Mouse (Mus musculus) liver, embryonic 15.5 days (tissue): ENCODE measurements around the gene Speer4e. TPM values are rescaled to one million over a fixed set of nuclear protein-coding genes. Genes with fewer than 3 reads are reported as not detected.
"Not testable (repeated sequence)": the region's sequence is repeated elsewhere in the genome, so short reads cannot be mapped to it uniquely, and the experiment has no call there.

Experiments used
- ATAC-seq: fragments of 200-750 bp; cut with Nextera tagmentation; 2 replicates; pipeline ENCODE4 v1.8.0; 2017; ENCODE audit warnings: moderate number of reproducible peaks, mild to moderate bottlenecking, moderate library complexity; ENCODE audit not compliant: insufficient read depth
- H3K27ac ChIP-seq: fragments of 300-500 bp; sonication (generic); replicated peaks from 2 replicates; pipeline ENCODE4 v1.5.1; 2015; ENCODE audit warnings: mild to moderate bottlenecking, inconsistent platforms
- H3K27me3 ChIP-seq: fragments of 300-500 bp; sonication (generic); 2 replicates; pipeline ENCODE4 v1.6.1; 2015; ENCODE audit warnings: mild to moderate bottlenecking, inconsistent platforms
- H3K36me3 ChIP-seq: fragments of 300-500 bp; sonication (generic); replicated peaks from 2 replicates; pipeline ENCODE4 v1.6.1; 2015; ENCODE audit warnings: moderate library complexity, mild to moderate bottlenecking, inconsistent platforms
- H3K4me1 ChIP-seq: fragments of 300-500 bp; sonication (generic); replicated peaks from 2 replicates; pipeline ENCODE4 v1.6.1; 2015; ENCODE audit warnings: inconsistent platforms
- H3K4me2 ChIP-seq: fragments of 300-500 bp; sonication (generic); 2 replicates; pipeline ENCODE4 v1.6.1; 2015; ENCODE audit warnings: moderate library complexity, mild to moderate bottlenecking, inconsistent platforms
- H3K4me3 ChIP-seq: fragments of 300-500 bp; sonication (generic); replicated peaks from 2 replicates; pipeline ENCODE4 v1.5.1; 2015; ENCODE audit warnings: mild to moderate bottlenecking, inconsistent platforms
- H3K9ac ChIP-seq: fragments of 300-500 bp; sonication (generic); 2 replicates; pipeline ENCODE4 v1.6.1; 2015; ENCODE audit warnings: moderate library complexity, mild to moderate bottlenecking, inconsistent platforms
- H3K9me3 ChIP-seq: fragments of 300-500 bp; sonication (generic); replicated peaks from 2 replicates; pipeline ENCODE4 v1.6.1; 2016; ENCODE audit warnings: inconsistent platforms
- WGBS: fragments of 180-500 bp; shearing (Covaris S2); methylation state at CpG from one replicate; pipeline ENCODE4 v1.1.7; 2015; ENCODE audit warnings: mixed read lengths; ENCODE audit not compliant: insufficient replicate concordance; 5-methylcytosine and 5-hydroxymethylcytosine counted together
- polyA plus RNA-seq: library from polyadenylated mRNA; unstranded; fragments of >200 nt; fragmentation: Nextera tagmentation; extraction: Ambion mirVana; gene quantifications from 2 replicates; pipeline ENCODE4 v1.2.1, GENCODE M21; 2015

The Speer4e gene
- polyA plus RNA-seq, 1 experiment from 2014 or later: not detected

DNA sequence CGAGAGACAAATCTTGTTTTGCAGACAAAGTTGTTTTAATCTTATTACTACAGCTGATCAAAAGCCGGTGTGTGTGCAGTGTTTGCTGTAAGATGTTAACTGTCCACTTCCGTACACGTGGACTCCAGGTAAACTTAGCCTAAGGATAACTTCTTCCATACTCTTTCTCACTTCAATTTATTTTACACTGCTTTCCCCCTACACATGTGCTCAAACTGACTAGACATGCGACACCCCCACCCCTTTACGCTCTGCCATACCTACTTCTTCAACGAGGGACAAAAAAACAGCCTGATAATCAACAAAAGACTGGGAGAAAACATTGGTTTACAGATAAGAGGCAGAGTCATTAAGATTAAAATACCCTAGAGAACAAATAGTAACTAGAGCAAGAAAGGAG lies 13.6 kb upstream of the Speer4e start:
- H3K9me3 ChIP-seq, H3K27ac ChIP-seq, H3K4me3 ChIP-seq, ATAC-seq, H3K27me3 ChIP-seq, H3K4me1 ChIP-seq, H3K9ac ChIP-seq, H3K4me2 ChIP-seq, H3K36me3 ChIP-seq: not testable (repeated sequence)
- WGBS: 49% methylated on average over 7 of the region's 7 CpGs

DNA sequence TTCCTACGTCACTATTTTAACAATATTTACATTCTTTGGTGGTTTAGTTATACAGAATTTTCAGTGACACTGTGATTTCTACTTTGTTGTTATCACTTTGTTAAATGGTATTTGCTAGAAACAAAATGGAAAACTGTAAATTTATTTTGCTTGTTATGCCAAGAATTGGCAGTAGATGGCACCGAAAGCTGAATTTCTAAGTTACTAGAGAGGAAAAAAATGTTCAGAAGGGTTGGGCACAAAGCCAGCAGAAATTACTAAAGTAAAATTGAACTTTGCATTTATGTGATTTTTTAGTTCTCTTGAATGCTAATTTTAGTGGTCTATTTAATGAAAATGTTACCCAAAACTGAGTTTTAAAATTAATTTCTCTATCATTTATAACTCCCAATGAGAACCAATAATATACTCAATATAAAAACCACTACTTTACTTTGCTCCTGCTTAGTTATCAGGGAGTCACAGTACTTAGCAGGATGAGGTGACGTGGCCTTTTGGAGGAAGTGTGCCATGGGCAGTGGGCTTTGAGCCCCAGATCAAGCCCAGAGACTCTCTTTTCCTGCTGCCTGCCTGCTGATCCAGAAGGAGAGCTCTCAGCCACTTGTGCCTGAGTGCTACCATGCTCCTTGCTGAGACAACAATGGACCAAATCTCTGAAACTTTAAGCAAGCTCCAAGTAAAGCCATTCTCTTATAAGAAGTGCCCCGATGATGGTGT lies 9.4 kb upstream of the Speer4e start:
- not testable (repeated sequence) for H3K4me3 ChIP-seq, H3K4me2 ChIP-seq, H3K9me3 ChIP-seq, H3K27me3 ChIP-seq, H3K4me1 ChIP-seq, H3K27ac ChIP-seq, H3K36me3 ChIP-seq, H3K9ac ChIP-seq, ATAC-seq
- WGBS: 39% methylated on average over 4 of the region's 4 CpGs

DNA sequence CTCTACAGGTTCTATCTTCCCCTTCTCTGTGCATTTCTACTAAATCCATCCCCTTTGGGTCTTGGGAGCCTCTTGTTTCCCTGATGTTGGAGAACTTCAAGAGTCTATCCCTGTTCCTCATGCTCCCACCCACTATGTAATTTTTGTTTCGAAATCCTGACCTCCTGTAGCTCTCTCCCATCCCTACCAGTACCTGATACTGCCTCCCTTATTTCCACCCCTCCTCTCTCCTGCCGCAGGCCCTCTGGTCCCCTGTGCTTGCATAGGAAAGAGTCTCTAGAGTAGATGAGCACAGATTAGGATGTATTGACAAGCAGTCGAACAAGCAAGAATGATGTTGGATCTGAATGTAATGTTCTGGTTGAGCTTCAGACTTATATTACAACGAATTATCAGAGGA lies 7.3 kb upstream of the Speer4e start:
- H3K9ac ChIP-seq, H3K27ac ChIP-seq, H3K4me1 ChIP-seq, H3K4me3 ChIP-seq, ATAC-seq, H3K27me3 ChIP-seq, H3K4me2 ChIP-seq, H3K36me3 ChIP-seq, H3K9me3 ChIP-seq: not testable (repeated sequence)
- 39% methylated on average over 4 of the region's 4 CpGs for WGBS

DNA sequence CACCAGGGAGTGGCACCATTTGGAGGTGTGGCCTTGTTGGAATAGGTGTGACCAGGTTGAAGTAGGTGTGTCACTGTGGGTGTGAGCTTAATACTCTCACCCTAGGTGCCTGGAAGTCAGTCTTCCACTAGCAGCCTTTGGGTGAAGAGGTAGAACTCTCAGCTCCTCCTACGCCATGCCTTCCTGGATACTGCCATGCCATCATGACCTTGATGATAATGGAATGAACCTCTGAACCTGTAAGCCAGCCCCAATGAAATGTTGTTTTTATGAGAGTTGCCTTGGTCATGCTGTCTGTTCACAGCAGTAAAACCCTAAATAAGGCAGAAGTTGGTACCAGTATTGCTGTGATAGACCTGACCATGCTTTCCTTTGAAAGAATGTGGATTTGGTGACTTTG lies 2.8 kb upstream of the Speer4e start:
- 59% methylated on average over 1 of the region's 1 CpGs for WGBS
- not testable (repeated sequence) for H3K27ac ChIP-seq, H3K4me2 ChIP-seq, H3K4me3 ChIP-seq, H3K9ac ChIP-seq, H3K4me1 ChIP-seq, H3K36me3 ChIP-seq, H3K9me3 ChIP-seq, ATAC-seq, H3K27me3 ChIP-seq

DNA sequence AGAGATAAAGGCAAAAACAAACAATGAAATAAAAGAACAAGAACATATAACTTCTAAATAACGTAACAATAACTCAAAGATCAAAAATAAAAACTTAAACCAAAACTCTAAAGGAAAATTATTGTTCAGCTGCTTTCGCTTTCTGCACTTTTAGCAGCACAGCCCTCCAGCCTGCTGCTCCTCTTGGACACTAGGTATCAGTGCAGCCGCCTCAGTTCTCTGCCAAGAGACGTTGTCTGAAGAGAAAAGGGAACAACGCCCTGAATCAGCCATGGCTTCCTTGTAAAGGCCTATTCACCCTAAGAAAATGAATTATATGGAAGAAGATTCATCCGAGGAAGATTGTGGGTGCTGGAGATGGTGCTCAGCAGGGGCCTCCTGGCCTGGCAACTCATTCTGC lies 4.5 kb downstream of the Speer4e start:
- not testable (repeated sequence) for H3K27ac ChIP-seq, H3K27me3 ChIP-seq, ATAC-seq

DNA sequence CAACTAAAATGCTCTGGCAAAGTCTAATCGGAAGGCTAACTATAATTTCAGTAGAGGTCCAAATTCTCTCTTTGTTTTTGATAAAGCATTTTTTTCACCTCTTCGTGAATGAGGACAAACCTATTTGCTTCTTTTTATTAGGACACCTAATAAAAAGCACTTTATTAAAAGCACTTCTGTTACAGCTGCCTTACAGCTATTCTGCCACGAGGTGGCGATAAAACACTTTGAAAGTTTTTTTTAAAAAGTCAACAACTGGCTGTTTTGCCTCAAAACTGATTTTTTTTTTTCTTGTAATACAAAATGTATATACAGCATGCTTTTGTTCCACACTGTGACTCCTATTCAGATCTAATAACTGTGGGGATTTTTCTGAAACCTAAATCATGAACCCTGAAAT lies 11.2 kb downstream of the Speer4e start:
- H3K4me2 ChIP-seq, H3K27ac ChIP-seq, H3K9ac ChIP-seq, H3K27me3 ChIP-seq, H3K4me1 ChIP-seq, H3K9me3 ChIP-seq, H3K36me3 ChIP-seq, ATAC-seq, H3K4me3 ChIP-seq: not testable (repeated sequence)
- WGBS: 24% methylated on average over 4 of the region's 4 CpGs

More for the DNA sequence above, 4.5 kb downstream of the Speer4e start:
- not testable (repeated sequence) for H3K36me3 ChIP-seq, H3K9ac ChIP-seq, H3K4me3 ChIP-seq, H3K4me1 ChIP-seq, H3K9me3 ChIP-seq, H3K4me2 ChIP-seq
- 51% methylated on average over 5 of the region's 6 CpGs for whole genome bisulfite sequencing

DNA sequence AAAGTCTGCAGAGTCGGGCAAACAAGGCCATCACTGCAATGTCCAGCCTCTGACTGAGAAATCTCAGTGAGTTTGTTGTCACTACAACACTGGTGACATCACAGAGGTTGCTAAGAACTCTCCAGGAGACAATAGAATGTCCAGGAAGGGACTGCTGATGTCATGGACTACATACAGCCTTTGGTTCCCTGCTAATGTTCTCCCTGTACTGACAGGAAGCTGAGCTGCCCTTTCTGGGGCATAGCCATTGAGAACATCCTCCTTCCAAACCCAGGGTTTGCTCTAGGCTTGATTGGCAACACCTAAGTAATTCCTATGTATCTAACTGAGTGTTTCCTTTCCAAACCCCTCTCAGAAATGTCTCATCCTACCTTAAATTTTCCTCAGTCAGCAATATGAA lies 23.4 kb downstream of the Speer4e start, which contains the start of gene Gm9758:
Gm9758 (minus strand) TSS at position 101 of the 400 bp plus-strand sequence.
- not testable (repeated sequence) for H3K27me3 ChIP-seq, H3K9ac ChIP-seq, H3K27ac ChIP-seq, H3K4me3 ChIP-seq, H3K4me2 ChIP-seq, H3K9me3 ChIP-seq, ATAC-seq, H3K36me3 ChIP-seq, H3K4me1 ChIP-seq
- WGBS: 25% methylated on average over 1 of the region's 1 CpGs

DNA sequence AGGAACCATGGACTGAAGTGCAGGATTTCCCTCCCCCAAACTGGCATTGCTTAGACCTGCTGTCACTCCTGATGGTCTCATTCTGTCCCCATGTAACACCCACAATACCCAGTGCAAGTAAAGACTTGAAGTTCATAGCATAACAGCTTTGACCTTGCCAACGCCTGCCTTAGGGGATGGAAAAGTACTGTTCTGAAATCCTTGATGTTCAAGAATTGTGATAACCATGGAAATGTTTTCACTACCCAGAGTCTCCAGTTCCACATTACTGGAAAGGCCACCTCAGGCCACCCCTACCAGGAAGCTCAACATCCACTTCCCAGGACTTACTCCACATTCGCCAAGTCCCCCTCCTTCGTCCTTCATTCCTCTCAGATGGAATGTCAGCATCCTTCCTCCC lies 23.9 kb downstream of the Speer4e start:
- WGBS: 44% methylated on average over 2 of the region's 3 CpGs

DNA sequence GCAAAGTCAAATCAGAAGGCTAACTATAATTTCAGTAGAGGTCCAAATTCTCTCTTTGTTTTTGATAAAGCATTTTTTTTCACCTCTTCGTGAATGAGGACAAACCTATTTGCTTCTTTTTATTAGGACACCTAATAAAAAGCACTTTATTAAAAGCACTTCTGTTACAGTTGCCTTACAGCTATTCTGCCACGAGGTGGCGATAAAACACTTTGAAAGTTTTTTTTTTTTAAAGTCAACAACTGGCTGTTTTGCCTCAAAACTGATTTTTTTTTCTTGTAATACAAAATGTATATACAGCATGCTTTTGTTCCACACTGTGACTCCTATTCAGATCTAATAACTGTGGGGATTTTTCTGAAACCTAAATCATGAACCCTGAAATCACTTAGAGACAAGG lies 34.7 kb downstream of the Speer4e start:
- not testable (repeated sequence) for H3K4me1 ChIP-seq, H3K9me3 ChIP-seq, H3K27ac ChIP-seq, H3K9ac ChIP-seq, H3K27me3 ChIP-seq, H3K36me3 ChIP-seq, H3K4me2 ChIP-seq, ATAC-seq, H3K4me3 ChIP-seq
- 8% methylated on average over 3 of the region's 3 CpGs for WGBS

More for the DNA sequence above, 23.9 kb downstream of the Speer4e start:
- ATAC-seq, H3K4me1 ChIP-seq, H3K9me3 ChIP-seq, H3K27ac ChIP-seq, H3K4me2 ChIP-seq, H3K9ac ChIP-seq, H3K4me3 ChIP-seq, H3K27me3 ChIP-seq, H3K36me3 ChIP-seq: not testable (repeated sequence)

DNA sequence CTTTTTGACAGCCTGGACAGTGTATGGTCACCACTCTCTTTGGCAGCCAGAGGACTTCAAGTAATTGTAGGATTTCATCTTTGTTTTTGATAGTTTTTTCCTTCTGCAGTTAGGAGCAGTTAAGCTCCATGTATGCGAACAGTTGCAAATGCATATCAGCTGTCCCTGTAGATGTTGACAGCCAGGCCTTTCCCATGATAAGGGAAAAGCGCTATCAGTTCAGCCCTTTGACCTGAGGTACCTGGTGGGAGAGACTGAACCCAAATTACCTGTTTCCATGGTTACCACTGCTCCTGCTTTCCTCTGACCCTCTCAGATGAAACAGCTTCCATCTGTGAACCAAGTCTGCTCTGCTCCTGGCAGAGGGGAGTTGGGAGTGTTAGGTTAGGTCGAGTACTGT lies 46.0 kb downstream of the Speer4e start:
- no peaks in the 10 kb centered on the region for H3K4me1 ChIP-seq
- ATAC-seq: no peak
- H3K9me3 ChIP-seq: no peaks in the 10 kb centered on the region; the same call in 1 of the 2 replicates
- no peaks in the 10 kb centered on the region for H3K27me3 ChIP-seq
- no peak overlapping the region for H3K4me2 ChIP-seq
- H3K9ac ChIP-seq: no peak overlapping the region
- H3K4me3 ChIP-seq: no peak overlapping the region
- H3K27ac ChIP-seq: no peak overlapping the region
- H3K36me3 ChIP-seq: no peaks in the 10 kb centered on the region
- WGBS: 46% methylated on average over 3 of the region's 3 CpGs

DNA sequence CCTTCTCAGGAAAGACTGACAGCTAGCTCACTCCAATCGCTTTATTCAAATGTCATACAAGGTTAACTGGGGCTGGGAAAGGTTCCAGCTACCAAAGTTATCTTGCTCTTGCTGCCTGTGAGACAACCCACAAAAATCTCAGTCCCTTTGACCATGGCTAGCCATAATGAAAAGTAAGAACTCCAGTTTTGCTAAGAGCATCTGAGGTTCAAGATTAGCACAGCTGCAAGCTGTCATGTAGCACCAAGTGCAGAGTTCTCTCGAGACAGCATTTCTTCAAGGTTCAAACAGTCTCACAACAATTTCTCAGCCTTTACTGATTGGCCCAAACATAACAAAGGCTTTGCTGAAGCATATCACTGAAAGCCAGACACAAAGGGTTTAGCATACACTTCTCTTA lies 52.9 kb downstream of the Speer4e start:
- H3K4me1 ChIP-seq, ATAC-seq: not testable (repeated sequence)
- 46% methylated on average over 2 of the region's 2 CpGs for WGBS

More for the DNA sequence above, 52.9 kb downstream of the Speer4e start:
- H3K9me3 ChIP-seq, H3K9ac ChIP-seq, H3K27ac ChIP-seq, H3K4me2 ChIP-seq, H3K27me3 ChIP-seq, H3K36me3 ChIP-seq, H3K4me3 ChIP-seq: not testable (repeated sequence)
